Mouse (Mus musculus): ENCODE measurements around the gene Elovl5. TPM values are rescaled to one million over a fixed set of nuclear protein-coding genes. Genes with fewer than 3 reads are reported as not detected.

The Elovl5 gene
- polyA plus RNA-seq, 1 experiment from 2014 or later, result 70.7 TPM

DNA sequence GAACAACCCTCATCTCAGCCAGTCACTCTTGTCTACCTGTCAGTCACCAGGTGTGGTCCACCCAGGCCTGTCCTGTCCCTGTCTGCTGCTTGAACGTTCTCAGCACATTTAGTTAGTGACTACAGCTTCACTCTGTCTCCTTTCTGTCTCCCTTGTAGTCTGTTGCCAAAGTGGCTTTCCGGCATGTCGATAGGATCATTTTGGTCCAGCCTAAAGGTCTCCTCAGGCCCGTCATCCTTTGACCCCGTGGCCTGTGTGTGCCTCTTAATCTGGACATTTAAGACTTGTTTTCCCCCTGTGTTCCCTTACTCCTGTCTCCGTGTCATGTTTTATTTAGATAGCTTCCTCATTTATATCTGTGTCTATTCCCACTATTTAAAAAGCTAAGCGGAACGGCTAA lies 9.0 kb downstream of the Elovl5 start:
- Histone ChIP-seq H3K27ac (ENCODE audit: low read length) (no peak overlapping the region), H3K4me3 (replicated peaks; ENCODE audit: low read length) (no peak overlapping the region), H3K27me3 (replicated peaks; ENCODE audit: control insufficient read depth, insufficient read depth, low read length) (no peaks in the 10 kb centered on the region), H3K9me3 (ENCODE audit: control insufficient read depth, low read length) (no peaks in the 10 kb centered on the region), H3K9ac (replicated peaks; ENCODE audit: low read depth, low read length) (no peak overlapping the region), H3K4me2 (ENCODE audit: low read length) (no peak overlapping the region), H3K36me3 (ENCODE audit: control insufficient read depth, insufficient read depth) (no peaks in the 10 kb centered on the region), H3K4me1 (replicated peaks; ENCODE audit: control insufficient read depth, insufficient read depth, low read length) (peaks cover 4% of the 10 kb centered on the region)
- ATAC-seq, result no peak
- WGBS, result 92% methylated on average over 8 of the region's 8 CpGs

DNA sequence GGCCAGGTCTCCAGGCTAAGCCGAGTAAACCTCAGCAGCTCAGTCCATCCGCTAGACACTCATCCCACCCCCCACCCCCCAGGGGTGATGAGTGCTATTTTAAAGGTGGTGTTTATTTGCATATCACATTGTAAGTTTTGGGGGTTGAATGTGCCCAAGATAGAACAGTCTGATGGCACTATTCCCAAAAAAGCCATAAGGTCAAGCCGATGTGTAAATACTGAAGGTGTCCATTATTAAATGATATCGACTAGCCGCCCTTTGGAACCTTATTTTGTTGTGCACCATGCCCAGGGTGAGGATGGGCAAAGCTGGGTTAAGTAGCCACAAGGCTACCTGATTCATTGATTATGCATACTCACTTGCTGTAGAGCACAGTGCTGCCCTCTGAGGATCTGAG lies 9.7 kb downstream of the Elovl5 start:
- Histone ChIP-seq H3K9me3 (ENCODE audit: control insufficient read depth, low read length) (no peaks in the 10 kb centered on the region), H3K4me3 (replicated peaks; ENCODE audit: low read length) (no peak overlapping the region), H3K27ac (ENCODE audit: low read length) (no peak overlapping the region), H3K9ac (replicated peaks; ENCODE audit: low read depth, low read length) (no peak overlapping the region), H3K4me2 (ENCODE audit: low read length) (no peak overlapping the region), H3K27me3 (replicated peaks; ENCODE audit: control insufficient read depth, insufficient read depth, low read length) (no peaks in the 10 kb centered on the region), H3K36me3 (ENCODE audit: control insufficient read depth, insufficient read depth) (no peaks in the 10 kb centered on the region), H3K4me1 (replicated peaks; ENCODE audit: control insufficient read depth, insufficient read depth, low read length) (peaks cover 2% of the 10 kb centered on the region; the same call in 1 of the 2 replicates)
- 94% methylated on average over 5 of the region's 5 CpGs for WGBS
- no peak for ATAC-seq

DNA sequence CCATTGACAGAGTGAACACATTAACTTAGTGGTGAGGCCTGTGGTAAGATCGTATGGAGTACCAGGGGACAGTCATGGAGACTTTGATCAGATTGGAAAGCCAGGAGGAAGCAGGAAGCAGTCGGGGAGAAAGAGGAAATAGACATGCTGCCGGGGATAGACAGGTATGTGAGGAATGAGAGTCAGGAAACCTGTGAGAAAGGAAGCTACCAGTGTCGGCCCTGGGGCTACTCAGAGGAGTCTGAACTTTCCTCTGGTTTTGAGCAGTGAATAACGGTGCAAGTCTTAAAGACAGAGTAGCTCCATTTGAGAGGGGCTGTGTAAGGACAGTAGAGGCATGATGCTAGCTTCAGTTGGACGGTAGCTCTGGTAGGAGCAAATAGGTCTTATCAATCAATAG lies 10.3 kb downstream of the Elovl5 start:
- no peak overlapping the region for H3K4me3 ChIP-seq (replicated peaks; ENCODE audit: low read length)
- no peaks in the 10 kb centered on the region for H3K9me3 ChIP-seq (ENCODE audit: control insufficient read depth, low read length)
- H3K27me3 ChIP-seq (replicated peaks; ENCODE audit: control insufficient read depth, insufficient read depth, low read length), result no peaks in the 10 kb centered on the region
- H3K4me2 ChIP-seq (ENCODE audit: low read length), result no peak overlapping the region
- H3K9ac ChIP-seq (replicated peaks; ENCODE audit: low read depth, low read length), result no peak overlapping the region
- H3K36me3 ChIP-seq (ENCODE audit: control insufficient read depth, insufficient read depth), result no peaks in the 10 kb centered on the region
- 76% methylated on average over 6 of the region's 6 CpGs for whole genome bisulfite sequencing
- no peak for ATAC-seq
- no peak overlapping the region for H3K27ac ChIP-seq (ENCODE audit: low read length)
- peaks cover 2% of the 10 kb centered on the region for H3K4me1 ChIP-seq (replicated peaks; ENCODE audit: control insufficient read depth, insufficient read depth, low read length)

DNA sequence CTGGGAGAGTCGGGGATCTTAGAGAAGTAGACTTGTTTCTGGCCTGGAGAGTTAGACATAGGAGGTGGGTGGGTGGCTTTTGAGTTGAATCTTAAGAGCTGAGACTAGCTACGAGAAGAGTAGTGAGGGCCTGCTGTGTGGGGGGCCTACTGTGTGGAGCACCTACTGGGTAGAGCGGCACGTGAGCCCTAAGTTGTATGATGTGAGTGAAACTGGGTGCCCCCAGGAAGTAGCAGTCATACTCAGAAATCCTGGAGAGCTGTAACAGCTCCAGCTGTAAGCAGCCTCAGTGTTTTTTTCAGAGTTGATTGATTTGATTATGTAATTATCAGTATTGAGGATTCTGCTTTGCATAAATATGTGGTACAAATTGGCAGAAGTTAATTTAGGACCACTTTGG lies 11.6 kb downstream of the Elovl5 start:
- ATAC-seq, result no peak
- Histone ChIP-seq H3K4me1 (replicated peaks; ENCODE audit: control insufficient read depth, insufficient read depth, low read length) (peaks cover 5% of the 10 kb centered on the region), H3K4me3 (replicated peaks; ENCODE audit: low read length) (no peak overlapping the region), H3K9me3 (ENCODE audit: control insufficient read depth, low read length) (no peaks in the 10 kb centered on the region), H3K27me3 (replicated peaks; ENCODE audit: control insufficient read depth, insufficient read depth, low read length) (no peaks in the 10 kb centered on the region), H3K4me2 (ENCODE audit: low read length) (no peak overlapping the region), H3K27ac (ENCODE audit: low read length) (no peak overlapping the region), H3K36me3 (ENCODE audit: control insufficient read depth, insufficient read depth) (no peaks in the 10 kb centered on the region), H3K9ac (replicated peaks; ENCODE audit: low read depth, low read length) (no peak overlapping the region)
- WGBS, result 73% methylated on average over 4 of the region's 4 CpGs

DNA sequence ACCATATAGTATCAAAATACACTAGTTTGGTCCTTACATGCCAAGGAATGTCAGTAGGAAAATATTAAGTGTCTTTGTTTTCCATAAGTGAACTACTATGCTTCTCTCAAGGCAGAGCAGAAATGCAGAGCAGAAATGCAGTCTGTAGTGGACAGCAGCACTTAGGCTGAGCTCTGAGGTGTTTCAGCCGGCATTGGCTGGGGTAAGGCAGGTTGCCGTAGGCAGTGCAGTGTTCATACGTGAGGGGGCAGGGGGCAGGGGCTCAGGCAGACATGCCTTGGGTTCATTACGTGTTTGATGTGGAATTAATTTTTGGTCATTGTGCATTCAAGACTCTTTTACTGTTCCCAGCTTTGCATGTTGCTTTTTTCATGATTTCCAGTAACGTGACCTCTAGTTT lies 12.1 kb downstream of the Elovl5 start:
- H3K27me3 ChIP-seq (replicated peaks; ENCODE audit: control insufficient read depth, insufficient read depth, low read length), result no peaks in the 10 kb centered on the region
- H3K27ac ChIP-seq (ENCODE audit: low read length), result no peak overlapping the region
- H3K9me3 ChIP-seq (ENCODE audit: control insufficient read depth, low read length), result no peaks in the 10 kb centered on the region
- WGBS, result 82% methylated on average over 5 of the region's 5 CpGs
- H3K4me3 ChIP-seq (replicated peaks; ENCODE audit: low read length), result no peak overlapping the region
- peaks cover 5% of the 10 kb centered on the region for H3K4me1 ChIP-seq (replicated peaks; ENCODE audit: control insufficient read depth, insufficient read depth, low read length)
- H3K9ac ChIP-seq (replicated peaks; ENCODE audit: low read depth, low read length), result no peak overlapping the region
- H3K36me3 ChIP-seq (ENCODE audit: control insufficient read depth, insufficient read depth), result no peaks in the 10 kb centered on the region
- no peak for ATAC-seq
- H3K4me2 ChIP-seq (ENCODE audit: low read length), result no peak overlapping the region

DNA sequence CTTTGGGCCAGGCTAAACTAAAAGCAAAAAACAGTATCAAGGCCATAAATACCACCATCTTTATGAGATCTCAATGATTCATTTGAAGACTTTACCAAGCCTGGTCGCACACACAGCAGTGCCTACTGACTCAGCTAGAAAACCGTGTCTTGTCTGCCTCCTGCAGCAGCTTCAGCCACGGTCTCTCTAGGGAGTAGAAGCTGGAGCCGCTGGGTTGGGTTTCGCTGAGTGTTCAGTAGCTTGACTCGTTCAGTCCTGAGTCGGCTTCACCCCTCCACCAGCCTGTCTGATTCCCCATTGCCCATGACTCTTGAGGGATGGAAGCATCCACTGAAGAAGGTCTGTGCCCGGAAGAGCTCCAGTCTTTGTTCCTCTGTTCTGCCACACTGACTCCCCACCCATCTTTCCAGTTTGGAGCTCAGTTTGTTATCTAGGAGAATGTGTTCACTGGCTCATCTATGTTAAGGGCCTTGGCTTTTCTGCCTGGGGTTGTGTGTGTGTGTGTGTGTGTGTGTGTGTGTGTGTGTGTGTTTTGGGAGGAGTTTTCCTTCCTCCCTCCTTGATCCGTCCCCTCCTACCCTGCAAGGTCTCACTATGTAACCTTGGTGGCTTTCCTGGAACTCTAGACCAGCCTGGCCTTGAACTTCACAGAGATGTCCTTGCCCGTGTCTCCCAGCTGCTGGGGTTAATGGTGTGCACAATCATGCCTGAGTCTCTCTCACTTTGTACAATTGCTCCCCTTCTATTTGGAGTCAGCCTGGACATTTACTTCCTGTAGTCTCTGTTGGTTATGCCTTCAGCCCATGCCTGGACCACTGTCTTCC lies 13.1 kb downstream of the Elovl5 start:
- H3K27me3 ChIP-seq (replicated peaks; ENCODE audit: control insufficient read depth, insufficient read depth, low read length), result no peaks in the 10 kb centered on the region
- ATAC-seq, result no peak
- no peak overlapping the region for H3K9ac ChIP-seq (replicated peaks; ENCODE audit: low read depth, low read length)
- no peaks in the 10 kb centered on the region for H3K36me3 ChIP-seq (ENCODE audit: control insufficient read depth, insufficient read depth)
- H3K27ac ChIP-seq (ENCODE audit: low read length), result no peak overlapping the region
- H3K9me3 ChIP-seq (ENCODE audit: control insufficient read depth, low read length), result no peaks in the 10 kb centered on the region
- H3K4me2 ChIP-seq (ENCODE audit: low read length), result no peak overlapping the region
- H3K4me3 ChIP-seq (replicated peaks; ENCODE audit: low read length), result no peak overlapping the region
- peaks cover 5% of the 10 kb centered on the region for H3K4me1 ChIP-seq (replicated peaks; ENCODE audit: control insufficient read depth, insufficient read depth, low read length)
- WGBS, result 81% methylated on average over 10 of the region's 10 CpGs

DNA sequence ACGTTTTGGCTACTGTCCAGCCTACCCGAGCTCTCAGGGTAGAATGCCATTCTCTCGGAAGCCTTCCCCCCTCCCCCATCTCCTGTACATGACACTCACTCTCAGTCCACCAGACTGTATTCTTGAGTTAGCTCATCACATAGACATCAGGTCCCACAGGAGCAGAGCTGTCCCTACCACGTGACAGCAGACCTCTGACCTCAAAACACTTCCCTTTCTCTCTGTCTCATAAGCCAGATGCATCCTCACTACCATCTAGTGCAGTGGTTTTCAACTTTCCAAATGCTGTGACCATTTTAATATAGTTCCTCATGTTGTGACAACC lies 13.7 kb downstream of the Elovl5 start:
- ATAC-seq, result no peak
- H3K27ac ChIP-seq (ENCODE audit: low read length), result no peak overlapping the region
- peaks cover 5% of the 10 kb centered on the region for H3K4me1 ChIP-seq (replicated peaks; ENCODE audit: control insufficient read depth, insufficient read depth, low read length)
- WGBS, result 43% methylated on average over 4 of the region's 4 CpGs
- no peak overlapping the region for H3K4me2 ChIP-seq (ENCODE audit: low read length)
- H3K9ac ChIP-seq (replicated peaks; ENCODE audit: low read depth, low read length), result no peak overlapping the region
- H3K27me3 ChIP-seq (replicated peaks; ENCODE audit: control insufficient read depth, insufficient read depth, low read length), result no peaks in the 10 kb centered on the region
- H3K36me3 ChIP-seq (ENCODE audit: control insufficient read depth, insufficient read depth), result no peaks in the 10 kb centered on the region
- no peaks in the 10 kb centered on the region for H3K9me3 ChIP-seq (ENCODE audit: control insufficient read depth, low read length)
- H3K4me3 ChIP-seq (replicated peaks; ENCODE audit: low read length), result no peak overlapping the region

DNA sequence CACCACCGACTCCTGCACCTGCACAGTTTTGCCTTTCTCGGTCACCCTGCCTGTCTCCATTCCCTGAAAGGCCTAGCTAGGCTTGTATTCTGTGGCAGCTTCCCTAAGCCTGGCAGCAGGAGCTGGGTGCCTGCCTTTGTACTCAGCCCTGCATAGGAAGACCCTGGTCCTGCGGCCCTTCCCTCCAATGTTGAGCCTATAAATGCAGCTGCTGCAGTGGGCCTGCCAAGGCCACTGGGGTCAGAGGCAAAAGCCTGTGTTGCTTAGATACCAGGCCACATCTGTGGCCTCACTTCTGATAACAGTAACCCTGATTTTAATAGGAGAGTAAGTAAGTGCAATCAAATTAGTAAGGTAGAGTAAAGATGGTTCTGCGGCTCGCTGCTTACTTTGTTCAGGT lies 14.6 kb downstream of the Elovl5 start:
- no peaks in the 10 kb centered on the region for H3K36me3 ChIP-seq (ENCODE audit: control insufficient read depth, insufficient read depth)
- H3K9ac ChIP-seq (replicated peaks; ENCODE audit: low read depth, low read length), result no peak overlapping the region
- no peak for ATAC-seq
- 79% methylated on average over 5 of the region's 5 CpGs for WGBS
- peaks cover 5% of the 10 kb centered on the region for H3K4me1 ChIP-seq (replicated peaks; ENCODE audit: control insufficient read depth, insufficient read depth, low read length)
- no peak overlapping the region for H3K4me2 ChIP-seq (ENCODE audit: low read length)
- H3K27ac ChIP-seq (ENCODE audit: low read length), result no peak overlapping the region
- H3K9me3 ChIP-seq (ENCODE audit: control insufficient read depth, low read length), result no peaks in the 10 kb centered on the region
- H3K27me3 ChIP-seq (replicated peaks; ENCODE audit: control insufficient read depth, insufficient read depth, low read length), result no peaks in the 10 kb centered on the region
- no peak overlapping the region for H3K4me3 ChIP-seq (replicated peaks; ENCODE audit: low read length)

DNA sequence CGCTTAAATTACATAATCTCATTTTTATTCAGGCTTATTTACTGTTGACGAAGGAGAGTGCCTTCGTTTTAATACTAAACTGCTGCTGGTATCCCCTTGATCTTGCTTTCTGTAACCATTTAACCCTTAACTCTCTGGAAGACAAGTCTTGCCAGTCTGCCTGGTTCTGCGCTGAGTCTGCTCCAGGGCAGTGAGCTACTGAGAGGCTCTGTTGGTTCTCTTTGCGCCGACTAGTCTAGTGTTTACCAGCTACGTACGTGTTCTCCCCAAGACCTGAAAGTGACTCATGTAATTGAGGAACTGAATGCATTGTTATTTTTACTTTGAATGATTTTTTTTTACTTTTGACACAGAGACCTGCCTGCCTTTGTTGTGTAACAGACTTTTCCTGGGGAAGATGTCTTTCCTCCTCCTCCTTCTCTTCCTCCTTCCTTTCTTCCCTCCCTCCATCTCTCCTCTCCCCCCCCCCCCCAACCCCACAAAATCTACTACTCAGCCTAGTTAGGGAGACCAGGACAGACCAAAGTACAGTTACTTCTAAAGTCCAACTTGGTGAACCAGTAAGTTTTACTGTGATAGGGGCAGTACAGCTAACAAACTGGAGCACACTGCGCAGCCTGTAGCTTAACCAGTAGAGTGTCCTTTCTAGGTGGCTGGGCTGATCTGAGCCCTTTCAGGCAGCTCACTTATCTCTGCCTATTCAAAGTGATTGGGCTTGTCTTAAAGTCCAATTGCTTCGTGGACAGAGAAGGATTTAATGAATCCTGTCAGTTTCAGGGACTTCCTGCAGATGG lies 18.9 kb downstream of the Elovl5 start:
- Histone ChIP-seq H3K4me3 (replicated peaks; ENCODE audit: low read length) (no peak overlapping the region), H3K36me3 (ENCODE audit: control insufficient read depth, insufficient read depth) (no peaks in the 10 kb centered on the region), H3K4me1 (replicated peaks; ENCODE audit: control insufficient read depth, insufficient read depth, low read length) (peaks cover 26% of the 10 kb centered on the region), H3K9me3 (ENCODE audit: control insufficient read depth, low read length) (no peaks in the 10 kb centered on the region), H3K9ac (replicated peaks; ENCODE audit: low read depth, low read length) (no peak overlapping the region), H3K27me3 (replicated peaks; ENCODE audit: control insufficient read depth, insufficient read depth, low read length) (no peaks in the 10 kb centered on the region), H3K27ac (ENCODE audit: low read length) (no peak overlapping the region), H3K4me2 (ENCODE audit: low read length) (no peak overlapping the region)
- 66% methylated on average over 10 of the region's 10 CpGs for WGBS
- ATAC-seq, result no peak

Measured in forebrain, embryonic 16.5 days (tissue).